Mouse (Mus musculus) adrenal gland, postnatal 14 days (tissue): ENCODE data around the gene Lcn8. TPM values are rescaled to one million over a fixed set of nuclear protein-coding genes. Genes with fewer than 3 reads are reported as not detected.

Source experiments
- DNase-seq: peaks from one replicate; pipeline ENCODE4 v3.0.0; 2021; ENCODE audit warnings: mixed read lengths
- long read RNA-seq, 2 experiments: library from polyadenylated mRNA; stranded (forward); transcript quantifications; one replicate each; pipeline ENCODE4 v2.0.0; 2021
- total RNA-seq: library from RNA; stranded (reverse); gene quantifications from 2 replicates; pipeline ENCODE4 v1.2.3, GENCODE M21; 2021

The Lcn8 gene
- total RNA-seq, result not detected in 2 replicates
- long read RNA-seq, experiment 1, result 0 reads
- long read RNA-seq, experiment 2, result 0 reads

DNA sequence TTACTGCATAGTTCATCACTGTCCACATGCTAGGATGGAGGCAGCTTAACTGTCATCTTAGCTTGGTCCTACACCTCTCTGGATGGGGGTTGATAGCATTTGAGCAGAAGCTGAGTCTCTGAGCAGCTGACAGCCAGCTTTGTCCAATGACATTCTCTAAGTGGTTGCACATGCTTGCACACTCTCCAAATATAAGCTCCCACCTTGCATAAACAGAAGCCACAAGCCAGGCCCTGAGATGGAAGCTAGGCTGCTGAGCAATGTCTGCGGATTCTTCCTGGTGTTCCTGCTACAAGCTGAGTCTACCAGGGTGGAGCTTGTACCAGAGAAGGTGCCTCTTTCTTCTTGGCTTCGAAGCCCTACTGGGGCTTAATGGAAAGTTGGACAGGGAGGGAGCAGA lies at the start of gene Lcn8:
Gene Lcn8 (plus strand): TSS at position 219 of the 400 bp plus-strand sequence.
- DNase-seq, result no peak

DNA sequence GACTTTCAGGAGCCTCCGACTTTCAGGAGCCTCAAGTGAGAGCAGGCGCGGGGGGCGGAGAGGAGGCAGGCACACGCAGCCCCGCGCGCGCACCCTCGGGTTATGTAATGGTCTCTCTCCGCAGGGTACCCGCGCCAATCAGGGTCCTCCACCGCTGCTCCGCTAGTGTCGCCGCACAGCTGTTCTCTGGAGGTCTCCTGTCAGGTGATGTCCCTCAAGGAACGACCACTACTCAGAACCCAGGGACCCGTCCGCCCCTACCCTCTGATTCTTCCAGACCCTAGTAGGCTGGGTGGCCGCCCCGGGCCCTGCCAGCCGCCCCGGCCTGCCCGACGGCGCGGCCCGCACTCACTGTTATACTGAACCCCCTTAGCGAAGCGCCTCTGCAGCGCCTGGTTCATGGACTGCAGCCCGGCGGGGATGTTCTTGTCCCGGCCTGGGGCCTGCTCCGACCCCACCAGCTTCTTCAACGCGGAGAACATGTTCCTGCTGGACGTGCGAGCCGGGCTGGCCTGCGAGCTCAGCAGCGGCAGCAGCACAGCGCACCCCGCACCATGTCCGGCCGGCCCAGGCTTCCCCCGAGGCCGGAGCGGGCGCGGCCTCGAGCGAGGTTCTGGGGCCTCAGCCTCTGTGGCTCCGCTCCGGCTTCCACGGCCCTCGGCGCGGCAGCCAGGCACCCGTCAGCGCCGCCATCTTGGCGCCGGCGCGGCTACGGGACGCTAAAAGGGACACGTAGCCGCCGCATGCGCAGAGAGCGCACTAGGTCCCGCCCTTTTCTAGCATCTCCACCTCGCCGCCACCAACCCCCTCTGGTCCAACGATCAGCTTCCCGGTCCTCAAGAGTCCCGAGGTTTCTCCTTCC lies 44.9 kb upstream of the Lcn8 start, which contains the start of gene Rabl6:
Gene Rabl6 (minus strand): TSS at position 761 of the 862 bp plus-strand sequence.
- peak; percentile 93 for DNase-seq

DNA sequence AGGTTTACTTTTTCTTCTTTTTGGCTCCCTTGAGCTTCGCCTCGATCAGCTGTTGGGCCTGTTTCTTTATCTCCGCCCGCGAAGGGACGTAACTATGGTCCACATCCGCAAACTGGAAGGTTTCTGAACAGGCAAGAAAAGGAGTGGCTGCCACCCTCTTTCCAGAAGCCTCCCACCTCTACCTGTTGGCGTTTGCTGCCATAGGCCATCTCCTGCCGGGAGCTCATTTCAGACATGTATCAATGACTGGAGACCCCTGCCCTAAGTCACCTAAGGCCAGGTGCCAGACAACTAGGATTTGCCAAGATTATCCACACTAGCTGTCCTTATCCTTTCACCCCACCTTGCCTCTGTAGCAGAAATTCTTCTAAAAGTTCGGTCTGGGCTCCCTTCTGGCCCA lies 44.2 kb upstream of the Lcn8 start:
- DNase-seq, result no peak

DNA sequence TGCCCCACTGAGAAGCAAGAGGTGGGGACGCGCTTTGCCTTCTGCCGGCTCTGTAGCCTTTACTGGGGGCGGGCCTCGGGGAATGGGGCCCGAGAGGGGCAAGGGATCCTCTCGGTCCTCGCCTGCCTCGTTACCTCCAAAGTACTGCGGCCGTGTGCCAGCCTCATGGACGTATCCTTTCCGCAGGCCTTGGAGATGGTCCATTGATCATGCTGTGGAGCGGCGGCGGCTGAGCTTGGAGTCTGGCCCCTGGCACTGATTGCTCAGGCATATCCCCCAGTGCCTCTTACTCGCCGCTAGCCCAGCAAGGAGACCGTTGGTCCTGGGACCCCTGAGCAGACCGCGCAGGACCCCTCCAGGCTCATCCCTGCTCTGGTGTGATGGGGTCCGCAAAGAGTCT lies 36.5 kb upstream of the Lcn8 start:
- no peak for DNase-seq

DNA sequence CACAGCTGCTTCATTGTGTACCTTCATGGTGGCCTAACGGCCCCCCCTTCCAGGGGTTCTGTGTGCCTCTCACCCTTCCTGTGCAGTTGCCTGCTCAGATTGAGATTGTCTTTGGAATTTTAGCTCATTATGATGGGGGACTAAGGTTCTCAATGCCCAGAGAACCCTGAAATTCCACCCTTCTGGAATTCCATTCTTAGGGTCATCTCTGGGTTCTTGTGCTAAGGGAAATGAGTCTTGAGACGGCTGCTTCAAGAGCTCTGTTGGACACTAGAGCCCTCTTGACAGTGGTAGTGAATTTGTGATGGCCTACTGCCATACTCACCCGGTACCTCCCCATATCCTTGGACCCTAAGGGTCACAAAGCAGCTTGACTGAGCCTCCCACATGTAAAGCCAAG lies 35.3 kb upstream of the Lcn8 start, which contains the start of gene Ccdc183:
Gene Ccdc183 (minus strand): TSS at position 101 of the 400 bp plus-strand sequence.
- DNase-seq, result no peak

DNA sequence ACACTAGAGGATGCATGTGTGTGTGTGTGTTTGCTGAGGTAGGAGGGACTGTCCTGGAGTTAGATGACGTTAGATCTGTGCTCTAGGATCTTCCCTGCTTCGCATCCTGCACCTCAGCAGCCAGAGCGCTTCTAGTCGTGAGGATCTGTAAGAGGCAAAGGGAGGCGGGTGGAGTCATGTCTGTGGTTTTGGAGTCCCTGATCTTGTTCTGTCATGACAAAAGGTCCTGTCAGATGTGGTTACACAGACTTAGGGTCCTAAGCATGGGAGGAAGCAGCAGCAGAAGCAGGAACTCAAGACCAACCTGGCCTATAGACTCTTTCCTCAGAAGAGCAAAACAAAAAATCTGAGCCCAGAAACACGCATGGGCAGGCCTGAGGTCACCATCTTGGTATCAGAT lies 32.5 kb upstream of the Lcn8 start:
- no peak for DNase-seq

DNA sequence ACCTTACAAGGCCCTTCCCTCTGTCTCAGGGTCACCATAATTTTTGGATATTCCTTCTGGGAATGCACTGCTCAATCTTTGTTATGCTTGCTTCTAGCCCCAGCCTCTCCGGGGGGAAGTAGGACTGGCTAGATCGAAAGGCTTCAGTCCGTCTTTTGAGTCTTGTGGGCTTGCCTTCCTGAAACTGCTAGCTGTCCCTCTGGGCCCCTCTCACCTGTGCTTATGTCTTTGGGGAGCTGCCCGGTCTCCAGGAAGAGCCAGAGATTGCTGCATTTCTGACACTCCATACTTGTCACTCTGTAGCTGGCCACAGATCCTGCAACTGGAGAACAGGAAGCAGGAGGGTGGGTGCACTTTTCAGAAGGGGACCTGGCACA lies 32.1 kb upstream of the Lcn8 start:
- no peak for DNase-seq

DNA sequence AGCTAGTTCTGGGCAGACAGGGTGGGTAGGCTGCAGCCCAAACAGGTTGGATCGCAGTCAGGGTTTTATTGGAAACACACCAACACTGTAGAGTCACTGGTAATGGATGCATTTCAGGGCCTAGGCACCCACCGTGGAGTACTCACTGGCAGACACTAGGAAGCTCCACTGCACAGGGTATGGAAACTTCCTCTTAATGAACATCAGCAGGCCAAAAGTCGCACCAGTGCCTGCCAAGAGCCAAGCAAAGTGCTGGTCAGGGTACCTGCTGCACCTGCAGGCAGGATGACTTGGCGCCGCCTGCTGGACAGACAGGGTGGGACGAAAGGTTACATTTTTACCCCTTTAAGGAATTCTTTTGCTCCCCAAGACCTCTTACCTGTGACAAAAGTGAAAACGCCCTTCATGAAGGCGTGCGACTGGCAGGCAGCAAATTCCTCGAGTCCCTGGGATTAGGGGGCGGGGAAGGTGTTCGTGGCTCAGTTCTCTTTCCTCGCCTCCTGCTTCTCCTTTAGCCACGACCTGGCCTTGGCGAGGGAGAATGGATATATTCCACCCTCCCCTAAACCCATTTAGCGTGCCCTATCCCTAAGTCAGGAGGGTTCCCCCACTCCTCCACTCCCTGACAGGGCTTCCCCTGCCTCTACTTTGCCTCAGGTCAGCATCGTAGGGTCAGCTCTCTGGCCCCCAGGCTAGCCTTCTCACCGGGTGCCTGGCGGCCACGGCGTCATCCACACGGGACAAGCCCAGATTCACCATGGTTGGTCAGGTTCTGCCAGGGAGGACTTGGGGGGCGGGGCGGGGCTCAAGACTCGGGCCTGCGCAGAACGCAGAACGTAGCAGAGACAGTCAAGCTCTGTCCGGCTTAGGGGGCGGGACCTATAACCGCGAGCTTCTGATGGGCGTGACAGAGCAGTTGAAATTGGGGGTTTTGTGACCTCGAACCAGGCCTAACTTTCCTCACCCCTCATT lies 31.4 kb upstream of the Lcn8 start, which contains the start of gene Tmem141:
Gene Tmem141 (minus strand): TSS at position 777 of the 972 bp plus-strand sequence.
- DNase-seq, result peak; percentile 97

DNA sequence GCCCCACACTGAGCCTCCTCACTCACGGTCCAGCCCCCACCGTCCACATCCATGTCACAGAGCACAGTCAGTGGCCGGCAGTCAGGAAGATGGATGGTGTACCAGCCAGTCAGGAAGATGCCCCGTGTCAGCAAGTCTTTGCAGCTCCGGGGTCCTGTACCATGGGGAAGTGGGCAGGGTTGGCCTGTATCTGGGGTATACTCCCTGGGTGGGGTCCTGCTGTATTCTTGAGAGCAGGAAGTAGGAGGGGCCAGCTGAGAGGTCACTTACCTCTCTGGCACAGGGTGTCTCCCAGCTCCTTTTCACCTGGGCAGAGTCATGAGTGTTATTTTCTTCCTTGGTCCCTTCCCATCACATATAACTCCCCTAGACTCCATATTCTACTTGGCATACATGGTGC lies 26.9 kb upstream of the Lcn8 start:
- DNase-seq, result no peak

DNA sequence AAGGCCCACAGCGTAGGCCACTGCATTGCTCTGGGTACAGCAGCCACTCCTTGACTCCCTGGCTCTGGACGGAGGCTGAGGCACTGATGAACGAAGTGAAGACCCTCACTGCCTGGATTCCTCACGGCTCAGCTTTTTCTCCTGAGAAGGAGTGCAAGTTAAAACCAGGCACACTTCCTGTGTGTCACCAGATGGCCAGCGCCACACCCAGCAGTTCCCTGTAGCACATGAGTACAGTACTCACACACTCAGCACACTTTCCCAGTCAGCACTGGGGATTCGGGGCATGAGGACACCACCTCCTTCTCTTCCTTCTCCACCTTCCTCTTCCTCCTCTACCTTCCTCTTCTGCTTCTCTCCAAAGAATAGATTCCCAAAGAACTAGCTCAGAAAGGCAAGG lies 25.1 kb upstream of the Lcn8 start, which contains the start of gene Fcna:
Gene Fcna (minus strand): TSS at position 220 of the 400 bp plus-strand sequence.
- no peak for DNase-seq

DNA sequence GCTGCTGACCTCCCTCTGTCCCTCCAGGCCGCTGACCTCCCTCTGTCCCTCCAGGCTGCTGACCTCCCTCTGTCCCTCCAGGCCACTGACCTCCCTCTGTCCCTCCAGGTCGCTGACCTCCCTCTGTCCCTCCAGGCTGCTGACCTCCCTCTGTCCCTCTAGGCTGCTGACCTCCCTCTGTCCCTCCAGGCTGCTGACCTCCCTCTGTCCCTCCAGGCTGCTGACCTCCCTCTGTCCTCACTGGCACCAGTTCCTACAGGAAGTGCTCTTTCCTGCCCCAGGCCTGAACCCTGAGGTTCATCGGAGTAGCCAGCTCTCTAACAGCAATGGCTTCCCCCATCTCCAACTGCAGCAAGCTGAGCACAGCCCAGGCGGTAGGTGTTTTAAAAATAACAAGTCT lies 24.2 kb upstream of the Lcn8 start:
- peak; percentile 45 for DNase-seq

DNA sequence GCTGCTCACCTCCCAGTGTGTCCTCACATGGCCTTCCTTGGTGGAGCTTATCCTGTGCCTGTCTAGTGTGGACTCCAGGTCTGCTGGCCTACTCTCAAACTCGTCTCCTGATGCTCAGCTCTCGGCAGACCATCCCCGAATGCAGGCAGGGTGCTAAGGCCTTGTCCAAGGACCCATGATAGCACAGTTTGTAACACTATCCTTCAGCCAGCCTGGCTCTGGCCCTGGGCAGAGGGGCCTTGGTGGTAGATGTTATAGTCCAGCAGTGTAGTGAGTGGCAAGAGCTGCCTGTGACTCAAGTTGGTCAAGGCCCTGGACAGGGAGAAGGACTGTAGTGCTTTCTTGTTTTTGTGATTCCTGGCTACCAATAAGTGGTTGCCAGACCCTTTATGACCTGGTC lies 19.3 kb upstream of the Lcn8 start:
- DNase-seq, result peak; percentile 80

DNA sequence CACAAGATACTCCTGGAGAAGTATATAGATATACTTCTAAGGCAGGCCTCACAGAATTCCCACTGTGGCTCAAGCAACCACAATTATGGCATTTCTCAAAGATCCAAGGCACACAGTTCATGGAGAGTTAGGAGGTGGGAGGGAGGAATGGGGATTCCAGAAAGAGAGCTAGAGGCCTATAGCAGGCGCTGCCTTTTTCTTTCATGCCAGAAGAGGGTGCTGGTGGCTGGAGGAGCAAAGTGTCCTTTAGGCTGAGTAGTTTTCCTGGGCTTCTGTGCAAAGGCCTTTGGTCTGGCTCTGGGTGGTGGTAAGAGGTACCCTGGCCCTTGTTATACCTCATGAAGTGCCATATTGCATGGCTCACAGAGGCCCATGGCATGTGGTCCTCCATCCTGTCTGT lies 18.9 kb upstream of the Lcn8 start:
- peak; percentile 64 for DNase-seq

DNA sequence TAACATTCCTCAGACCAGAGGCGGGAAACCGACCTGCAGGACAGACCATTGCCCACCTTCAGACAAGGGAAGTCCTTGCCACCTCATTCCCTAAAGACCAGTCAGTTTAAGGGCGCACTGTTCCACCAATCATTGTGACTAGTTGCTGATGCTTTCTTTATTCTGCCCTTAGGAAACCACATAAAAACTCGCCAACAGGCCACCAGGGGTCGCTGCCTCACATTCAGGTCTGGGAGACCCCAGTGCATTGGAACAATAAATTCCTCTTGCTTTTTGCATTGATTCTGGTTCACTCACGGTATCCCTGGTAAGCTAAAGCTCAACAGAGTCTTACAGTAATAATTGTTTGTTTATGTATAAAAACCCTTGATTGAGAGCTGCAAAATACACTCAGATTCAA lies 13.0 kb upstream of the Lcn8 start:
- DNase-seq, result peak; percentile 77

DNA sequence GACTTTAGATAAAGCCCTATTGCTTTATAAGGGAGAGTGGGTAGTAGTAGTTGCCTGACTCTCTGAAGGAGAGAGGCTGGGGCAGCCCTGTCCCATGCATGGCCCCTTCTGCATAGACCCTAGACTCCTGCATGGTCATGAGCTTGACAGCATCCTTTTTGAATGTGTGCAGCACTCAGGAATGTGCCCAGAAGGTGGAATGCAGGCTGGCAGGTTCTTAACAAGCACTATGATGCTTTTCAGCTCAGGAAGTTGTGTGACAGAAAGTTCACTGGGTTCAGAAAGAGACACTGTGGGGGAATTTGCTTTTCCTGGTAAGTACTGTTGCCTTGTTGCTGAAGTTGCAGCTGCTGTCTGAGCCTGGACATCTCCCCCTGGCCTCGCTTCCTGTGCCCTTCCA lies 1.6 kb downstream of the Lcn8 start:
- no peak for DNase-seq

DNA sequence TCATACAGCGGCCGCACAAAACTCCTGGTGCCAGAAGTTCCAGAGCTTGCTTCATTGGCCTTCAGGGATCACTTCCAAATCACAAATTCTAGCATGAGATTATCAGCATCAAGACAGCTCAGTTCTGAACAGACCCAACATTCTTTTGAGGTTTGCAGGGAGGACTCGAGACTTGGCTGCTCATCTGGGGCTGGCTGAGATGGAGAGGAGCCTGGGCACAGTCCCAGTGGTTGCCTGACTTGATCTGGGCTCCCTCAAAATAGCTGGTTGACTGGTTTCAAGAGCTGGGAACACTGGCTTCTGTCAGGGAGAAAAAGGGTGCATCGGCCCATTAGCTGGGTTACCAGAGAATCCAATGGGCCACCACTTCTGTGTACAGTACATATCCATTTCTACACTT lies 3.8 kb downstream of the Lcn8 start:
- no peak for DNase-seq

DNA sequence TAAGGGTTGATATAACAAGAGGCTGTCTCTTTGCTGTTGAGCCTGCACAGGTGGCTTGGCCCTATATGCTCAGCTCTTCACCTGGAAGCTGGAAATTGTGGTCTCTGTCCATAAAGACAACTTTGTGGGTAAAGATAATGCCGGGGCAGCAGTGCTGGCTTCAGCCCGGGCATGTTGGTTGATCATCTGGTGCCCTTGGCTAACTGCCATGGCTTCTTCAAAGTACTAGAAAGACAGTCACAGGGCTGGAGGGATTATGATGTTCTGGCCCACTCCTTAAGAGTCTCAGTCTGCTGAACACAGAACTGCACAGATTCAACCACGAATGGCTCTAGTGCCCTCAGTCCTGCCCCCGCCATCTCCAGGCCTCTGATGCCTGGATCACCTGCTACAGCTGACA lies 4.3 kb downstream of the Lcn8 start:
- peak; percentile 56 for DNase-seq

DNA sequence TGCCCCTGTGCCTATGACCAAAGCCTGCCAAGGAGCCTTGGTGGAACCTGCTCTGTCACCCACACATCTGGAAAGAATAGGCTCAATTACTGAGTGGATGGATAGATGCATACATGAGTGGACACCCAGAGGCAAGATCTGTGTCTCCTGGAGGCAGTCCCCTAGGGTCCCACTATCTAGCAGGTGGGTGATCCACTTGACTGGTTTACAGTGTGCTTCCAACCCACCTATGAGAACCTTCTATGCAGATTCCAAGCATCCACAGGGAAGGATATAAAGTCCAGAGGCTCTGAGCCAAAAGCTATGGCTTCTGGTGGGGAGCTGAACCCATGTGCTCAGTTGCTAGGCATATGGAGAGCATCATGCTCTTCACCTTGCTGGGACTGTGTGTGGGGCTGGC lies 4.7 kb downstream of the Lcn8 start, which contains the start of gene Lcn5:
Gene Lcn5 (plus strand): TSS at position 301 of the 400 bp plus-strand sequence.
- no peak for DNase-seq

DNA sequence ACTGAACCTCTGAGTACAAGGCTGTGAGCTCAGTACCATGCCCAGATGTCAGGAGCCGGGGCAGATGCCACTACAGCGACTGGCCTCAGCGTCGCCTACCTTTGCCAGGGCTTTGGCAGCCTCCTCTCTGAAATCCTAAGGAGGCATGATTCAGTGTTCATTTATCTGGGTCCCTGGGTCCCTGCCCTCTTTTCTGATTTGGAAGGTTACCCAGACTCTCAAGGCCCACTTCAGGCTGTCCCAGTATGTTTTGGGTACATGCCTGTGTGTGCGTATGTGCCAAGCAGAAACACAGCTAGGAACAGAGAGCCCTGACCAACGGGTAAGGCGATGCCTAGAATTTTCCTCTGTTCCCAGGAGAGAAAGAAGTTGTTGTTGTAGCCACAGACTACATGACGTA lies 7.4 kb downstream of the Lcn8 start:
- DNase-seq, result peak; percentile 23

DNA sequence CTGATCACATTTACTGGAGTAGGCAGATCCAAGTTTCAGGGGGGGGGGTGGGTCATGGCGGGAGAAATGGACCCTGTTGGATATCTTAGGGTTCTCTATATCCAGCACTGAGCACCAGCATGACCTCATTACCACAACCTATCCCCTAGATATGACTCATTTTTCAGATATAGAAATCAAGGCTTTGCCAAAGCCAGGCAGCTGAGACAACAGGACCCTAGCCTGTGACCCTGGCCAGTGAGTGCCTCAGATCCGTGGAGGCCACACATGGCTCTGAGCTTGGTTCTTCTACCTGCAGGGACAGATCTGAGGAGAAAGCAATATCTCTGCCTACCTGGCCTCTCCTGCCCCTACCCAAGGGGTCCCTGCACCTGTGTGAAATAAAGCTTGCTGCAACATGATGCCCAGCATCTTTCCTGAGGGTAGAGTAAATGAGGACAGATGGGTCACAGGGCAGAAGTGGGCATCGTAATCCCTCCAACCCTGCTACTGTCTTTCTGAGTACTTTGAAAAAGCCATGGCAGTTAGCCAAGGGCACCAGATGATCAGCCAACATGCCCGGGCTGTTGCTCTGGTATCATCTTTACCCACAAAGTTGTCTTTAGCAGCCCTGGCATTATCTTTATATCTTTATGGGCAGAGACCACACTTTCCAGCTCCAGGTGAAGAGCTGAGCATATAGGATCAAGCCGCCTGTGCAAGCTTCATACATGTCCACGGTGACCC lies 8.5 kb downstream of the Lcn8 start:
- DNase-seq, result peak; percentile 31

DNA sequence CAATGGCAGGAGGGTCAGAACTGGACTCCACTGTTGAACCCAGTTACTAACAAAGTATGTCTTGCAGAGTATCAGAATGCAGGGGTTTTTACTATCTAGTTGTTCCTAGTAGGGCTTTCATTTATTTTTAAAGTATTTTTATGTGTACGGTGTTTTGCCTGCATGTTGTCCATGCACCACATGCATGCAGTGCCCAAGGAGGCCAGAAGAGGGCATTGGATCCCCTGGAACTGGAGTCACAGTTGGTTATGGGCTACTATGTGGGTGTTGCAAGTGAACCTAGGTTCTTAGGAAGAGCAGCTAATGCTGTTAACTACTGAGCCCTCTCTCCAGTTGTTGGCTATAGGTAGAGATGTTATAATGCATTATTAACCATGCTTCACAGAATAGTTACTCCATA lies 10.6 kb downstream of the Lcn8 start:
- DNase-seq, result peak; percentile 89

DNA sequence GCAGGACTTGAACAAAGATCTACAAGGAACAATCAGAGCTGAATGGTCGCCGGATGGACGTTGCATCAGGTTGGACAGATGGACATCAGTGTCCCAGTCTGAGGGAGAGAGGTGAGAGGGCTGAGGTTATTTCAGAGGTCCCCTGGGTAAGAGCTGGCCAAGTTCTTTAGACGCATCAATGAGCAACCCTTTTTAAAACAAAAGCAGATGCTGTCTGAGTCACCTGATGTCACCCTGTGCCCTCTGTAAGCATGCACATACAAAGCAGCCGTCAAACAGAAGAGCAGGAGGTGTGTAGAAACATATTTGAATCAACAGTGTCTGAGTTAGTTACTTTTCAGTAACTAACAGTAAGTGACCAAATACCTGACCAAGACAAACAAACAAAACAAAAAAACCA lies 11.2 kb downstream of the Lcn8 start:
- DNase-seq, result no peak
